Mouse (Mus musculus) left cerebral cortex, postnatal 14 days (tissue): ENCODE results near the gene Pmpca. TPM values are rescaled to one million over a fixed set of nuclear protein-coding genes. Genes with fewer than 3 reads are reported as not detected.

Experiments
- DNase-seq, 2 experiments: peaks; one replicate each; pipeline ENCODE4 v3.0.0; 2021 to 2022; ENCODE audit warnings: low spot score in 2 of 2, mixed read lengths in 1 of 2
- intact Hi-C: fragments of 180-260 bp; cut with DNase I; formaldehyde crosslinking; loops from one replicate; pipeline ENCODE4 v1.15.1; 2025
- total RNA-seq, 2 experiments: library from RNA; stranded (reverse); gene quantifications; 2 replicates each; pipeline ENCODE4 v1.2.3; 2021

Gene Pmpca
- total RNA-seq, 2 experiments from 2014 or later = 116 to 117 TPM

GRCm38 (mm10) chr2:26410931-26411411, 21.8 kb downstream of the Pmpca start:
- no peak for DNase-seq
- intact Hi-C loops = no loop called here

DNA sequence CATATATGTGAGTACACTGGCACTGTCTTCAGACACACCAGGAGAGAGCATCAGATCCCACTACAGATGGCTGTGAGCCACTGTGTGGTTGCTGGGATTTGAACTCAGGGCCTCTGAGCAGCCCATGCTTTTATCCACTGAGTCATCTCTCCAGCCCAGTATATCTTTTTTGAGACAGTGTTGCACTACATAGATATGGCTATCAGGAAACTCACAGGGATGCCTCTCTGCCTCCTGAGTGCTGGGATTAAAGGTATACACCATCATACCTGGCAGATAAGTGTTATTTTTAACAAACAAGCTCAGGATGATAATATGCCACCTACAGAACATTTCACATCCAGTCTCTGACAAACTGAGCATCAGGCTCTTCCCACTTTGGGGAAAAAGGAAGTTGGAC, 27.9 kb downstream of the Pmpca start:
- no peak for DNase-seq
- intact Hi-C loops = no loop called here

DNA sequence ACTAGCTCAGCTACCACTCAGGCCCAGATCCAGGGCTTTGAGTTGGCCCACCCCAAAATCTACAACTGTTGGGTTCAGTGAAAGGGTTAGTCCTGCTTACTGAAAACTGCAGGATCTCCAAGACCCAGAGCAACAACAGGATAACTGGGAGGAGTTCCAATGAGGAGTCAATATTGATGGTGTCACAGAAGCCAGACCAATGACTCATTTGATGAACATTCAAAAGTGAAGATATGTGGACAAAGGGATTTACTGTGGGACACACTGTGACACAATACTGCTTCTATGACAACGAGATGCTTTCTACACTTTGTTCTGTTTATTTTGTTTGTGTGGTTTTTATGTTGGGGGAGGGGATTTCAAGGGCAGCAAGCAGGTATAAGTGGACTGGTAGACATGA, 29.0 kb downstream of the Pmpca start:
- intact Hi-C loops = no loop called here
- DNase-seq = no peak

- intact Hi-C loops = no loop called here
- DNase-seq = no peak
Observed at GRCm38 (mm10) chr2:26421969-26422368, 32.8 kb downstream of the Pmpca start.

DNA sequence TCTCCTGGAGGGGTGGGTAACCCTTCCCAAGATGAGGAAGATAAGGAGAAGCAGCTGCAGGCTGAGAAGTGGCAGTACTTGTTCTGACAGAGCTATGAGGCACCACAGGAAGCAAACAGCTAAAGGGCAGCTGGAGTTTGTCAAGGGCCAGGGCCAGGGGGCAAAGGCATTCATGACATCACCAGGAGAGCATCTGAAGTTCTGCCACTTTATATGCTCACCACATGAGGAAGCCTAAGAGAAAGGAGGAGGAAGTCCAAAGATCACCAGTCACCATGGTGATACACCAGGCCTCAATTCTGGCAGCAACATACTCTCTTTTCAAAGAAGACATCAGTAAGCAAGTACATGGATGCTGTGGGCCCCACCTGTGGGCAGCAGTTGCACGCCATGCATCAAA, 33.9 kb downstream of the Pmpca start:
- DNase-seq = no peak
- intact Hi-C loops = no loop called here

GRCm38 (mm10) chr2:26424541-26424940, 35.4 kb downstream of the Pmpca start:
- intact Hi-C loops = no loop called here

GRCm38 (mm10) chr2:26429851-26430250, 40.7 kb downstream of the Pmpca start:
- no peak for DNase-seq
- intact Hi-C loops = no loop called here

More at GRCm38 (mm10) chr2:26424541-26424940, 35.4 kb downstream of the Pmpca start:
- DNase-seq = no peak

DNA sequence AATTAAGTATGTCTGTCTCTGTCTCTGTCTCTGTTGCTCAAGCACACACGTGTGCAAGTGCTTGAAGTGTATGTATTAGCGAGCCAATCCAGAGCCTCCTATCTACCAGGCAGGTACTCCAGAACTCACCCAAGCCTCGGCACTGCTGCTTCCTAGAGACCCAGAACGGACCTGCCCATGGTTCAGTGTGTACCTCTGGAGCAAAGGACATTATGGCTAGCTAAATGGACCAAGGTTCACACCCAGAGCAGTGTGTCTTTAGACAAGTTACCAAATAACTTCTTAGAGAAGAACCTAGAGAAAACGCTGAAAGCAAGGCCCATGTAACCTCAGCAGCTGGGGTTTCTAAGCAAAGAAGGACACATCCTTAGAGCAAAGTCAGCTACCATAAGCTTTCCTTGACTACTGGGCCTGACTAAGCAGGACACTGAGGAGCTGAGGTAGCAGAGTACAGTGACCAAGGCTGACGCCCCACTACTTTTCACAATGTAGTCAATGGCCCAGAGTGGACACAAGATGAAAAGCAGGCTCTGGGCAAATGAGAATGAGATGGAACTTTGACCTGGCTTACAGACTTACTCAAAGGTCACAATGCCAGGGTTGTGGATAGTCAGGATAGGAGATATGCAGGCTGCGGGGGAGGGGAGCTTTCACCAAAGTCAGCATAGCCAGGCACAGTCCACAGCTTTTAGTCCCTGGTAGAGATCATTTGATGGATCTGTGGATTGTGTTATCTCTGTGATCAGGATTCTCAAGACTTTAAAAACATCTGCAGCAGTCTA, 45.8 kb downstream of the Pmpca start:
- intact Hi-C loops = no loop called here

DNA sequence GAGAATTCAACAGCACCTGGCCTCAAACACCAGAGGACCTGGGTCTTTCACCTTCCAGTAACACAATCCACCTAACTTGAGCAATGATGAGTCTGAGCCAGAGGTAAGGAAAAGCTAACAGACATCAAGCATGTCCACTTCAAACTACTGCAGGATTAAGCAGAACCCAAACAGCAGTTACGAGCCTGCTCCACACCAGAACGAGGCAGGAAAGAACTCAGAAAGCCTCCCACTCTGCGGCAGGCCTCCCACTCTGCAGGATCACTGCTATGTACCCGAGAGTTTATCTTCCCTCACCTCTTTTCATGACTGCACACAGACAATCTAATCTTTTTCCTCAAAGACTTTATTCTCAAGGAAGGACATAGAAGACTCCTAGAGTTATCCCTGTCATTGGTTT, 48.1 kb downstream of the Pmpca start:
- intact Hi-C loops = no loop called here
- DNase-seq = peak; percentile 41 to 42

More for the DNA sequence above, 45.8 kb downstream of the Pmpca start:
- DNase-seq = no peak

DNA sequence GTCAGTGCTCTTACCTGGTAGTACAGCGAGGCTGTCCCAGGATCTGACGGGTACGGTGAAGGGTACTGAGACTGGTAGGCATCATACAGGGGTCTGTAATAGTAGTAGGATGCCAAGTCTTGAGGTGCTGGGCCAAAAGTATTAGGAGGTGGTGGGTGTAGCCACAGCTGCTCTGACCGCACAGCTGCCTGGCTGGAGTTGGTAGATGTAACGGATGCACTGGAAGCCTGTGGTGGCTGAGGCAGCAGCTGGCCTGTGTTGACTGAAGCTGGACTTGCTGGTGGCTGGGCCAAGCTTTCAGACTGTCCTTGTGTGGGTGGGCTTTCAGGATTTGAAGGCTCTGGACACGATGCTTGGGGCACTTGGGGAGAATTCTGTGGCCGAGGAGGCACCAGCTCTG, 49.2 kb downstream of the Pmpca start:
- intact Hi-C loops = no loop called here
- no peak for DNase-seq

- no peak for DNase-seq
- intact Hi-C loops = no loop called here
Observed at GRCm38 (mm10) chr2:26439671-26440070, 50.5 kb downstream of the Pmpca start.

DNA sequence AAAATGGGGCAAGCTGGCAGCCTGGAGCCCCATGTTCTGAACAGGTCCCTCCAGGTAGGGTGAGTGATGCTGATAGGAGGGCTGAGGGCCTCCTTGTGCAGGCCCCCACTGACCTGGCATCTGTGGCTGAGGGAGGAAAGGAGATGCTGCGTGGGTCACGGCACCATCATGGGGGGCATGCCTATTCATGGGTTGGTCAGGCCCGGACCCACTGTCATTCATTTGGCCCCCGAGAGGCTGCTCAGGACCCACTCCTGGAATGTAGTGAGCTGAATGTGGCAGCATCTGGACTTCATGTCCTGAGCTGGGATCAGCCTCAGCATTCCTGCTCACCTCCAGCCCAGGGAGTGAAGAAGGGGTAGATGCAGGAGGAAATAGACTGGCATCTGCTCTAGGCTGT, 52.1 kb downstream of the Pmpca start:
- DNase-seq = no peak
- intact Hi-C loops = no loop called here

GRCm38 (mm10) chr2:26441688-26442087, 52.5 kb downstream of the Pmpca start:
- intact Hi-C loops = no loop called here
- DNase-seq = no peak

- no peak for DNase-seq
- intact Hi-C loops = no loop called here
Observed at GRCm38 (mm10) chr2:26442843-26443242, 53.7 kb downstream of the Pmpca start.

DNA sequence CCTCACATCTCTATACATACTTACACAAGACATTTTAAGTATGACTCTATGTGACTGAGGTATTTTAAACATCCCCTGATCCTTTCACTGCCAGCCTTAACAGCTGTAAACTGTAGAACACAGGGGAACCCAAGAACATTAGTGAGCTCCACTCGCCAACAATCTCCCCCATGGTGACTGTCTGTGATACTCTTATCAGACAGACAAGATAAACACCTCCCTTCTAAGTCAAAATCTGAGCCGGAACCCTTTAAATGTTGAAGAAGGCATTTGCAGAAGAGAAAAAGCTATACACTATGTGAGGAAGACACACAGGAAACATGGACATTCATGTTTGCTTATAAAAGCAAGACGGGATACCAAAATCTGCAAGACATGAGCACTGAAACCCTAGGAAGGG, 54.7 kb downstream of the Pmpca start:
- intact Hi-C loops = no loop called here
- DNase-seq = no peak

DNA sequence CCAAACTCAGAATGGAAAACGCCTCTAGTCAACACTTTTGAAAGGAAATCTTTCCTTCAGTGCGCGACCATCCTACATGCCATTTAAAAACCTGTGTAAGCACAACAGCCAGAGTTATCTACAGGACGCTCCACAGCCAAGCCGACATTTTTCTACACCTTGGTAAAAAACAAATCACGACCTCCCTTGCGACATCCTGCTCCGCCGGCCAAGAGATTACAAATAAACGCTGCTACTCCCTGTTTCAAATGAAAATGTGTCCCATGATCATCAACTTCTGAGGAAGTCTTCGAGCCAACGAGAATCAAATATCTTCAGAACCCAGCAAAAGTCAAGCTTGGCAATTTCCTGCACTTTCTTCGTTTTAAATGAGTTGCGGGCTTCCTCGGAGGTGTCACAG, 55.2 kb downstream of the Pmpca start:
- no peak for DNase-seq

GRCm38 (mm10) chr2:26444946-26445665, 56.0 kb downstream of the Pmpca start, which contains the start of gene Sec16a:
Sec16a (minus strand) TSS chr2:26445216.
- peak; percentile 100 for DNase-seq
- intact Hi-C loops = loop anchor here (5.0 kb wide), 2 partner anchors 57 to 187 kb away; no protein-coding TSS in a partner anchor

More for the DNA sequence above, 55.2 kb downstream of the Pmpca start:
- intact Hi-C loops = no loop called here

GRCm38 (mm10) chr2:26445666-26446445, 56.7 kb downstream of the Pmpca start:
- DNase-seq = peak; percentile 94 to 96

GRCm38 (mm10) chr2:26446671-26447070, 57.5 kb downstream of the Pmpca start:
- intact Hi-C loops = loop anchor here (5.0 kb wide), 2 partner anchors 56 to 186 kb away; no protein-coding TSS in a partner anchor
- no peak for DNase-seq

More at GRCm38 (mm10) chr2:26445666-26446445, 56.7 kb downstream of the Pmpca start:
- intact Hi-C loops = loop anchor here (5.0 kb wide), 2 partner anchors 56 to 186 kb away; no protein-coding TSS in a partner anchor
